Mouse (Mus musculus) spleen, adult 2 months (tissue): ENCODE measurements around the gene Aarsd1.

Source experiments
- CTCF ChIP-seq: fragments of 200-500 bp; IDR thresholded peaks from 2 replicates; pipeline ENCODE4 v1.5.1; 2011; ENCODE audit warnings: mild to moderate bottlenecking, inconsistent platforms; ENCODE audit not compliant: insufficient read depth, insufficient read length, insufficient replicate concordance; ENCODE audit errors: extremely low read depth
- POLR2A ChIP-seq: fragments of 200-500 bp; IDR thresholded peaks from 2 replicates; pipeline ENCODE4 v1.6.1; 2011; ENCODE audit warnings: low read depth, low read length, inconsistent platforms

DNA sequence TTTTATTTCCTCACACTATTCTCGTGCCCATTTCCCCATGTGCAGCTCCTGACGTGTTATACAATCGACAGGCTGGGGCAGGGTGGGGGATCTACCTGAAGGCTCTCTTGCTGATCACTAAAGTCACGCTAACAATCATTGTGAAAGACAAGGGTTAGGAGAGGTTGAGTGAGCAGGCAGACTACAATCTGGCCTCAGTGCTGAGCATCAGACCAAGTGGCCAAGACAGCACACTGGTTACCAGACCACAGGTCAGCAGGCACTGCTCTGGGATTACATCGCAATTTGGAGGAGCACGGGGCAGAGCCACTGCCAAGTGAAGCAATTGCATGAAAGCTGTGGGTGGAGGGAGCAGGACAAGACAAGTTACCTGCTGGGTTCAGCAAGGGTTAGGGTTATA is 38.5 kb downstream of the Aarsd1 start:
- TF ChIP-seq CTCF (no peak), POLR2A (no peak)
